Mouse (Mus musculus) frontal cortex, adult 2 months (tissue): Measurements from ENCODE around the gene Slc25a26. TPM values are rescaled to one million over a fixed set of nuclear protein-coding genes. Genes with fewer than 3 reads are reported as not detected.
"Not testable (repeated sequence)": the region's sequence is repeated elsewhere in the genome, so short reads cannot be mapped to it uniquely, and the experiment has no call there.

Experiments
- DNase-seq, 2 experiments: peaks; one replicate each; pipeline ENCODE4 v3.0.0; 2022; ENCODE audit warnings: low spot score in 1 of 2; ENCODE audit errors: extremely low spot score in 1 of 2
- polyA plus RNA-seq: library from polyadenylated mRNA; depleted of rRNA; stranded (reverse); fragments of >200 nt; gene quantifications from 2 replicates; pipeline ENCODE4 v1.2.3, GENCODE M21; 2012

Slc25a26 gene
- polyA plus RNA-seq, 1 experiment, result 21.1 TPM

DNA sequence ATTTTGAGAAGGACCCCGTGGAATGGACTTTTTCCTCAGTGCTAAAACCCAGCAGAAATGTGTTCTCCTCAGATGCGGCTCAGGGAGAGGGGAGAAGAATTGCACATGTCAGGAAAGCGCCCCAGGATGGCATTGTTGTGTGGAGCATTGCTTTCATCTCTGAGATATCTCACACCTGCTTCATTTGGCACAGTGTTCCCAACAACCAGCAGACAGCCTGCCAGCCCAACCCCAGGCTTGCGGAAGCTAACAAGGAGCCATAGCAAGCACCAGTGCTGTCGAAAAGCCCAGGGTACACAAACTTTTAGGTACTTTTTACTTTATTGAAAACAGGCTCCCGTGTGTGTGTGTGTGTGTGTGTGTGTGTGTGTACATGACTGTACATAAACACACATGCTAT lies 50.2 kb downstream of the Slc25a26 start:
- DNase-seq, result no peak

GRCm38 (mm10) chr6:94550851-94551250 lies 50.7 kb downstream of the Slc25a26 start:
- no peak for DNase-seq

- no peak for DNase-seq
These were observed 53.0 kb downstream of the Slc25a26 start for GRCm38 (mm10) chr6:94553085-94553484.

DNA sequence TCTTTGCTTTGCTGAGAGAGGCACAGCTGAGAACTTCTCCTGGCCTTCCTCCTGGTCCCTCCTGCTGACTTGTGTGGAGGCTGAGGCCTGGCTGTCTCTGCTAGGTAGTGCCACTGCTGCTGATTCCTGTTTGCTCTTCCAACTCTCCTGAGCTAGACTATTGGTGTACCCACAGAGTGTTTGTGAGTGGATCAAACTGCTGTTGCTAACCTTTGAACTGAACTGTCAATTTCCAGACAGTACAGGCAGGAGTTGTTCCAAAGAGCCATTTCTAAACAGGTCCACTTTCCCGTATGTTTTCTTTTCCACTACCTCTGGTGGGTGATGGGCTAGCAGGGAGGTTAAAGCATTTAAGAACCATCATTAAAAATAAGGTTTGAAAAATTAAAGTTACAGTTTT lies 58.5 kb downstream of the Slc25a26 start:
- DNase-seq, result not testable (repeated sequence)

DNA sequence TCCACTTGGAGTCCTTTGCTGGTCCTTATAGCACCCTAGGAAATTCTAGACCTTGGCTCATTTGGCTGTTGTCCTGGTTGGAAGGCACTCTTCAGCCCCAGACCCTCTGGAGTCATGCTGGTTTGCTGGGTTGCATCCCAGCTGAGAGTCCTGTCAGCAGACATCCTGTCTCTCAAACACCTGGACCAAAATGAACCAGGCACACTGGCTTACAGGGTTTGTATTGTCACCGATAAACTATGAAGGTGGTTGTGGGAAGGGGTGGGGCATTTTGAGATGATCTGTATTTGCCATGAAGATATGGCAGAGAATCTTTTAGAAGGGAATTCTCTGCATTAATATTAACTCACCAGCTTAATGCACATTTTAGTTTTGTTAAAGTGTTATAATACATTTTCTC lies 60.8 kb downstream of the Slc25a26 start:
- no peak for DNase-seq

DNA sequence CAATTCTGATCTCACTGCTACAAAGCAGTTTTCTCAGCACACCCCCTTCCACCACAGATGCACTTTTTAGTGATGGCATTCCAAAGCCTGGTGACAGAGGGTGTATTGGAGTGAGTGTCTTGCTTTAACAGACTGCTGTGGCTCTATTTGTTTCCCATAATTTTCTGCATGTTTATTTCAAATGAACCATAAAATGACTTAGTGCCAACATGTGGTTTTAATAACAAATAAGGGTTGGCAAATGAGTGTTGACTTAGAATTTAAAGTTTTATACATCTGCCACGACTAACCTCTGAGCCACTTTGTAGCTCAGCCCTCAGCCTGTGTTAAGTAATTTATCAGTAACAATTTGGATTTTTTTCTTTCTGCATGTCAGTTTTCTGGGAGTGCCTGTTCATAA lies 61.2 kb downstream of the Slc25a26 start:
- no peak for DNase-seq

GRCm38 (mm10) chr6:94563203-94563940 lies 63.2 kb downstream of the Slc25a26 start:
- no peak for DNase-seq

- no peak for DNase-seq
These were observed 65.6 kb downstream of the Slc25a26 start for GRCm38 (mm10) chr6:94565766-94566165.

- DNase-seq, result no peak
These were observed 67.9 kb downstream of the Slc25a26 start for GRCm38 (mm10) chr6:94568040-94568439.

DNA sequence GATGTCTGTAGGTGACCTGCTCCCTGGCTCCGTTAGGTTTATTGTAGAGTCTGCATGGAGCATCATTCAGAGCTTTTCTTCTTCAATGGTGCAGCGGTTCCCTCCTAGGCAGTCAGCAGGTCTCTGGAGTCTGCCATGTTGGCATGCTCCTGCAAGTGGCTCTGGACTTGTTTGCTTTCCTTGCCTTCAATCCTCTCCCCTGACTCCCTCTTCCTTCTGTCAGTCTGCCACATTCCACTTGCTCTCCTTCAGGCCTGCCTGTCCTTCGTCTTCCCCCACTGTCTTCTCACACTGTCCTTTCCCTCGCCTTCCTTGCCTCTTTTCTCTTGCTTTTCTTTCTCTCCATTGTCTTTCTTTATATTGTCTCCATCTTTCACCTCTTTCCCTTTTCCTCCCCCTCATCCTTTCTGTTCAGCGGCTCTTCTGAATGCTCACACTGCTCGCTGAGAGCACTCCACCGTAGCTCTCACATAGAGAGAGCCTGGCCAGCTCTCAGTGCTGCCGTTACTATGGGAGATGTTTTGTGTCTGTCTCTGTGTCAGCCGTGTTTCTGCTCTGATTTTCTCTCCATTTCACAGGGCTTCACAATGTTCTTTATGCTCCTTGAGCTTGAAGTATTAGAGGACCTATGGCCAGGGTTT lies 75.5 kb downstream of the Slc25a26 start:
- no peak for DNase-seq

DNA sequence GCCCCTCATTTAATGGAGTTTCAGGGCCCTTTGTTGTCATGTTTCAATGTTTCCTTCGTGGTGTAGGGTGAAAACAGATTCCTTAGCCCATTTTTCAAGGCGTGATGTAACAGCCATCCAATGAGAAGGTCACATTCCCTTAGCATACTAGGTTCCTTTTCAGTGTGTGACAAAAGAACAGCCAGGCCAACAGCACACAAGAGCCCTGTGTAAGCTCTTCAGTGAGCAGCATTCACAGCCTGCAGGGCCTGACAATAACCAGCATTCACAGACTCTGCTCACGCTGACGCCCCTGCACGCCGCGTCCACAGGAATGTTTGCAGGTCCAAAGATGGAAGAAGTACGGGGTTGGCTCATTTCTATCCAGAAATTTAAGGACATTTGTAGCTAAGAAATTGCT lies 77.9 kb downstream of the Slc25a26 start:
- DNase-seq, result no peak

- no peak for DNase-seq
These were observed 81.9 kb downstream of the Slc25a26 start for GRCm38 (mm10) chr6:94582055-94582454.

DNA sequence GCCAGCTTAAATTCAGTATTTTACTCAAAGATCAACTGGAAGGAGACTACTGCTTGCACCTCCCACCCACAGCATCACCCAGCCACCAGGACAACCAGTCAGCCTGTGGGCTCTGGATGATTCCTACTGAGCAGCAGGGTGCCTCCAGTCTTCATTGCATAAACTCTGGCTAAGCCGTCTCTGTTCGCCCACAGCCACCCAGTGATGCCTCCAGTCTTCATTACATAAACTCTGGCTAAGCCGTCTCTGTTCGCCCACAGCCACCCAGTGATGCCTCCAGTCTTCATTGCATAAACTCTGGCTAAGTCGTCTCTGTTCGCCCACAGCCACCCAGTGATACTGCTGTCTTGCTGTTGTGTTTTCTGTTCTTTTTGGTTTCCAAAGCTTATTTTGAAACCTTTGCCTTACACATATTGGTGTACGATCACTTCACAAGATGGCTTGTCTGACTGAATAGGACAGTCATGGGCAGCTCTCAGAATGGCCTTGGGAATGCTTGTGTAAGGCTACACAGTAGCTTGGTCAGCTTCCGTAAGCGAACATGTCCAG lies 84.1 kb downstream of the Slc25a26 start:
- peak; percentile 61 to 75 for DNase-seq

DNA sequence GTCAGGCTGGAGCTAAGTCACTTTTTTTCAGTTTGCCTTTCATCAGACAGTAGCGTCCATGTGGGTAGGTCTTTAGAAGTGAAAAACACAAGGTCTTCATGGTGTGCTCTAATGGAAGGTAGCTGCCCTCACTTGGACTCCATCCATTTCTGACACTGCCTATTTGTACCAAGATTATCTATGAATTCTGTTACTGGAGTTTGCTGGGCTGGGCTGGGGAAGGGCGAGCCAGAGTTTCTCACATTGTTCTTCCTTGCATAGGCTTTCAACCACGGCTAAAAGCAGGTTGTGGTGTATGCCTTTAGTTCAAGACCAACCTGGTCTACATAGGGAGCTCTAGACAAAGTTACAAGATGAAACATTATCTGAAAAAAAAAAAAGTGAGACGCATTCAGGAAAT lies 84.8 kb downstream of the Slc25a26 start:
- no peak for DNase-seq

- no peak for DNase-seq
These were observed 88.2 kb downstream of the Slc25a26 start for GRCm38 (mm10) chr6:94588365-94588764.

- peak in 1 of 2 experiments; percentile 44 for DNase-seq
These were observed 92.1 kb downstream of the Slc25a26 start for GRCm38 (mm10) chr6:94592243-94592642.

- DNase-seq, result no peak
These were observed 92.6 kb downstream of the Slc25a26 start for GRCm38 (mm10) chr6:94592710-94593109.

GRCm38 (mm10) chr6:94594096-94594665 lies 94.0 kb downstream of the Slc25a26 start:
- no peak for DNase-seq

- no peak for DNase-seq
These were observed 94.6 kb downstream of the Slc25a26 start for GRCm38 (mm10) chr6:94594711-94595110.

GRCm38 (mm10) chr6:94595206-94595605 lies 95.1 kb downstream of the Slc25a26 start:
- DNase-seq, result no peak

DNA sequence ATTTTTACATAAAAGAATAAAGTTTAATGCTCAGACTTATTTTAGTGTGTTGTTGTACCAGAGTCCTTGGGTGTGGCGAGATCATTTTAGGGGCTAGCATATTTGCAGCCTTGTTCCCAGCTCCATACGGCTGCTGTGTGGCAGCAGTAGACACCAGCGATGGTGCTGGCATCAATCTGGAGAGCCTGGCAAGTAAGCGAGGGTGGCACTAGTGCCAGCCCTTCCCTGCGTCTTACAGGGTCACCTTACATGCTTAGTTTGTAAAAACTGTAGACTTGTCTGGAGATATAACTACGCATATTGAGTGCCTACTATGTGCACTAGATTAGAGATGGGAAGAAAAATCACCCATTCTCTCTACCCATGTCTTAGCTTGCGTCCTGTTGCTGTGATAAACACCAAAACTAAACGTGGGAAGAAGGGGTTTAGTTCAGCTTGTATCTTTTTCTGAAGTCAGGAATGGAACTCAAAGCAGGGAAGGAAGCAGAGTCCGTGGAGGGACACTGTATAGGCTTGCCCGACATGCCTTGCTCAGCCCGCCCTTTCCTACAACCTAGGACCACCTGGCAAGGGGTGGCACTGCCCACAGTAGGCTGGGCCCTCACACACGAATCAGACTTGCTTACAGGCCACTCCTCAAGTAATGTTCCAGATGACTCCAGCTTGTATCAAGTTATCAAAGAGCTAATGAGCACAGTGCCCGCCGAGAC lies 96.1 kb downstream of the Slc25a26 start:
- DNase-seq, result no peak
